Mouse (Mus musculus) spleen, embryonic (tissue): ENCODE measurements around the gene Fgf12.

ENCODE experiments used
- CTCF ChIA-PET: fragments of 350-600 bp; sonication (Branson Sonifier 250); formaldehyde crosslinking; loops from one replicate; lab custom pipeline; 2022; lab: Charles Lee

Gene Fgf12

GRCm38 (mm10) chr16:28335025-28335424 is 417.8 kb downstream of the Fgf12 start:
- CTCF ChIA-PET = no interaction called here

- CTCF ChIA-PET = no interaction called here
These were observed 429.3 kb downstream of the Fgf12 start for GRCm38 (mm10) chr16:28323576-28323975.

DNA sequence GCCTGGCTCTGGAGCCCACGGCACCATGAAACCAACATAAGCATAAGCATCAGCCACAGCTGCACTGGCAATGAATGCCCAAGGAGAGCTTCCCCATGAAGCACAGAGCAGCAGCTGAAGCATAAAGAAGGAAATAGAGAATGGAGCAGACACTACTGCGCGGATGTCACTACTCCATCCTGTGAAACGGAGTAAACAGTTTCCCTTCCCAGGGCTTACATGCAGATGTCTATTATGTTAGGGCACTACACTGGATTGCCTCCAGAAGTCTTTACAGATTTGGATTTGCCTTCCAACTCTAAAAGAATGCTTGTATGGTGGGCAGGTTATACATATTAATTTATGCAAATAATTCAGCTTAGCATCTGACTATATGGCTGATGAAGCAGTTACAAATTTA is 441.2 kb downstream of the Fgf12 start:
- CTCF ChIA-PET = no interaction called here

GRCm38 (mm10) chr16:28303889-28304288 is 449.0 kb downstream of the Fgf12 start:
- CTCF ChIA-PET = no interaction called here

GRCm38 (mm10) chr16:28289689-28290330 is 463.1 kb downstream of the Fgf12 start:
- CTCF ChIA-PET = no interaction called here

DNA sequence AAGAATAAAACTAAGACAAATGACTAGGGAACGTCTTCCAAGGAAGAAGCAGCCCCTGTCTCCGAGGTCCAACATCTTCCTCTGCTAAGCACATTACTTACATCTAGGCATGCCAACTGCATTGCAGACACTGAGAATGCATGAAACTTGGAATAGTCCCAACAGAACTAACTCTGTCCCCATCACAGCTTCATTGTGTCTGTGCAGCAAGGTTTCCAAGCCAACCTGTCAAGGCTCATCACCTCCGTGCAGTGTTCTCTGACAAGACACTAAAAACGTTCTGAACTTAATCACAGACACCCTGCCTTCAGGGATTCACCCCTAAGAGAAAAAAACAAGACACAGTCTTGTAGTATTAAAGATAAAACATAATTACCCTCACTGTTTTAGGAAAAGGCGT is 495.0 kb downstream of the Fgf12 start:
- CTCF ChIA-PET = no interaction called here

- CTCF ChIA-PET = no interaction called here
These were observed 498.6 kb downstream of the Fgf12 start for GRCm38 (mm10) chr16:28254303-28254702.

DNA sequence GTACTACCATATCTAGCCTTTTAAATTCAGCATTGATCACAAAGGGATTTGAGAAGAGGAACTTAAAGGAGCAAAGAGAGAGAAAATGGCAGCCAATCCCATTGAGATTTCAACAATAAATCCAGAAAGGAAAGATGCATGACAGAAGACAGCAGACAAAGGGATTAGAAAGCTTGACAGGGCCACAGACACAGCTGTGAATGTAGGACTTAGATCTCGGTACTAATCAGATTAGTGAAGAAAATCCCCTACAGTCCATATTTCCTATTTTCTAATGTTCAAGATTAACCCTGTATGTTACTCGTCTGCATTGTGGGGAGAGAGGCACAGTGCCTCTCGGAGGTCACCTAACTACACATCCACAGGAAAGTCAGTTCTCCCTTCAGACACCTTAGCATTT is 500.9 kb downstream of the Fgf12 start:
- CTCF ChIA-PET = no interaction called here

DNA sequence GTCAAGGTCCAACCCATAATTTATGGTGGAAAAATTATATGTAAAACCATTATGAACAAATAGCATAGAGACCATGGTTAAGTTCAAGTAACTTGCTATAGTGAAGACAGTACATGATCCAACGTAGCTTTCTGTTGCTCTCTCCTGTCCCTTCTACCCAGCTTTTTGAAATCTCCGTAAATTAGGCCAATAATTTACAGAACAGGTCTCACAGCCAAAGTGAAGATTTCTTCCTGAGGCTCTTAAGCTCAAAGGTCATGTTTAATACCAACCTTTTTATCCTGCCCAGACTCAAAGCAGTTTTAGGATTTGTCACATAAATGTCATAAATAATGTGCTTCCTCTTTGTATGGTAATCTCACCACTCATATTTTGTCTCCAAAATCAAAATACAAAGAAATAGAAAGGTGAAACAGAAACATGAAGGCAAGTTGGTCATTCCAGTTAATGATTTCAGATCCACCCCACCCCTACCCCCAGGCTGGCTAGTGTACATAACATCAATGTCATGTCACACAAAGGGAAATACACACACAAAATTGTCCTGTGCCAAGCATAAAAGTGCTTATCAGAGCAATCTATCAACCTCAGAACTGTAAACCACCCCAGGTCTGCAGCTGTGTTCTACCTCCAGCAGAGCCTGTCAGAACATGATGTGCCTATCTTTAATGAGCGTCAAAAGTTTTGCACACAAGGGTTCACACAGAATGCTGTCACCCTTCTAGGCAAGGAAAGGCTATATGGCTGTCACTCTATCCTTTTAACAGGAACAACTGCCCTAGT is 509.8 kb downstream of the Fgf12 start:
- CTCF ChIA-PET = no interaction called here

GRCm38 (mm10) chr16:28239382-28239781 is 513.5 kb downstream of the Fgf12 start:
- CTCF ChIA-PET = interaction anchor here (0.5 kb wide), 1 partner anchor 966 kb away, joined by 3 read pairs; no protein-coding TSS in a partner anchor

- CTCF ChIA-PET = no interaction called here
These were observed 514.6 kb downstream of the Fgf12 start for GRCm38 (mm10) chr16:28238019-28238868.

DNA sequence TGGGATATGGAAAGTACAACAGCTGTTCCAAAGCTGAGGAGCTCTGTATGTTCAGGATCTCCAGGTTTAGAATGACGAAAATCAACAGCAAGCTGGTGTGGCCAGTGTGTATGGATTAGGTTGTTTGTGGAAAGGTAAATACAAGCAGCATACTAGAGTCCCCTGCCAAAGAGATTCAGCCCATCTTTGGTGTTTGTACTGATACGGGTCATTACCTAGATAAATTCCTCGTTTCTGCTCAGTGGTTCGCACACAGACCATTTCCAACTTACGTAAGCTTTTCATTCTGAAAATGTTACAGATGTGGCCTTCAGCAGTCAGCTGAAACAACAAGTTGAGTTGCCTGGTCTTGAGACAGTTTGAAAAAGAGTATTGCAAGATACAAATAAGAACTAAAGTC is 536.9 kb downstream of the Fgf12 start:
- CTCF ChIA-PET = no interaction called here

GRCm38 (mm10) chr16:28212411-28212810 is 540.5 kb downstream of the Fgf12 start:
- CTCF ChIA-PET = no interaction called here

- CTCF ChIA-PET = no interaction called here
These were observed 596.4 kb downstream of the Fgf12 start for GRCm38 (mm10) chr16:28156443-28156842.

GRCm38 (mm10) chr16:28140972-28141371 is 611.9 kb downstream of the Fgf12 start:
- CTCF ChIA-PET = no interaction called here

- CTCF ChIA-PET = no interaction called here
These were observed 625.9 kb downstream of the Fgf12 start for GRCm38 (mm10) chr16:28127006-28127405.
